Mouse (Mus musculus): ENCODE results near the gene Gusb.

DNA sequence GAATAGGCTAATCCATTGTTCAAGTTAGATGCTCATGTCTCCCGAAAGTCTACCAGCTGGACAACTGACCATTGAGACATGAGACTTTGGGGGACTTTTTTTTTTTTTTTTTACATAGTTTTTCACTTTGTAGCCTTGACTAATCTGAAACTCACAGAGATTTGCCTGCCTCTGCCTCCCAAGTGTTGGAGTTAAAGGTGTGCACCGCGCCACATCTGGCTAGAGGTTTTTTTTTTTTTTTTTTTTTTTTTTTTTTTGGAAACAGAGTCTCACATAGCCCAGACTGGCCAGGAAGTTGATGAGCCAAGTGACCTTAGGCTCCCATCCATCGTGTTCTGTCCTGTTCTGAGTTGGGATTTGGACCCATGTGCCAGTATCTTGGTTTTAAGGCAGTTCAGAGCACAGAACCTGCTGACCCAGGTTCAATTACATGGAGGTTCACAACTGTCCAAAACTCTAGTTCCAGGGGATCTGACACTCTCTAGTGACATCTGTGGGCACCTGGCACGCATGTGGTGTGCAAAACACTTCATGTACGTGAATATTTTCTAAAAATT is 5.3 kb upstream of the Gusb start:
- TF ChIP-seq CTCF (IDR thresholded peaks at IDR 0.05; ENCODE audit: borderline replicate concordance, insufficient read depth, low read depth, low read length): no peak
- TF ChIP-seq POLR2A (IDR thresholded peaks at IDR 0.05; ENCODE audit: borderline replicate concordance, insufficient read depth, low read length): no peak

Measured in cerebellum, adult 2 months (tissue).